Mouse (Mus musculus): Measurements from ENCODE around the gene Lman1l. TPM values are rescaled to one million over a fixed set of nuclear protein-coding genes. Genes with fewer than 3 reads are reported as not detected.

The Lman1l gene
- polyA plus RNA-seq, 1 experiment from 2014 or later = not detected

- TF ChIP-seq CTCF (IDR thresholded peaks at IDR 0.05; ENCODE audit: low read depth) = no peak
- TF ChIP-seq EP300 (optimal IDR thresholded peaks at IDR 0.05) = no peak
- Histone ChIP-seq H3K36me3 (ENCODE audit: control insufficient read depth, insufficient read depth, low read length) (no peaks in the 10 kb centered on the region), H3K9me3 (ENCODE audit: control insufficient read depth, low read length) (no peaks in the 10 kb centered on the region), H3K4me1 (replicated peaks; ENCODE audit: control insufficient read depth, insufficient read depth) (no peaks in the 10 kb centered on the region), H3K9ac (ENCODE audit: low read length) (no peak overlapping the region), H3K27me3 (ENCODE audit: control insufficient read depth, insufficient read depth, low read length) (no peaks in the 10 kb centered on the region), H3K4me3 (ENCODE audit: low read depth, low read length) (no peak overlapping the region), H3K27ac (replicated peaks) (0 out of 2 replicates have a peak overlapping the region, but pooled peaks have one; percentile 35), H3K4me2 (replicated peaks; ENCODE audit: low read depth) (no peak overlapping the region)
- 19% methylated on average over 6 of the region's 6 CpGs for WGBS
- DNase-seq (ENCODE audit: low spot score) (no peak), ATAC-seq (ENCODE audit: low FRiP score, low TSS enrichment) (no peak)
Measured at GRCm38 (mm10) chr9:57650786-57651311, 30.3 kb upstream of the Lman1l start.

- Histone ChIP-seq H3K27me3 (ENCODE audit: control insufficient read depth, insufficient read depth, low read length) (no peaks in the 10 kb centered on the region), H3K4me2 (replicated peaks; ENCODE audit: low read depth) (no peak overlapping the region), H3K9me3 (ENCODE audit: control insufficient read depth, low read length) (no peaks in the 10 kb centered on the region), H3K4me3 (ENCODE audit: low read depth, low read length) (no peak overlapping the region), H3K9ac (ENCODE audit: low read length) (no peak overlapping the region), H3K4me1 (replicated peaks; ENCODE audit: control insufficient read depth, insufficient read depth) (no peaks in the 10 kb centered on the region), H3K27ac (replicated peaks) (0 out of 2 replicates have a peak overlapping the region, but pooled peaks have one; percentile 35), H3K36me3 (ENCODE audit: control insufficient read depth, insufficient read depth, low read length) (no peaks in the 10 kb centered on the region)
- ATAC-seq (ENCODE audit: low FRiP score, low TSS enrichment) (no peak), DNase-seq (ENCODE audit: low spot score) (no peak)
- TF ChIP-seq CTCF (IDR thresholded peaks at IDR 0.05; ENCODE audit: low read depth) (no peak), EP300 (optimal IDR thresholded peaks at IDR 0.05) (no peak)
- 86% methylated on average over 6 of the region's 6 CpGs for WGBS
Measured at GRCm38 (mm10) chr9:57650130-57650785, 29.7 kb upstream of the Lman1l start.

GRCm38 (mm10) chr9:57647286-57648108, 26.9 kb upstream of the Lman1l start:
- peak; percentile 8; the same call in 1 of the 2 replicates for ATAC-seq (ENCODE audit: low FRiP score, low TSS enrichment)
- 70% methylated on average over 4 of the region's 4 CpGs for WGBS
- no peak for TF ChIP-seq EP300 (optimal IDR thresholded peaks at IDR 0.05)
- no peak for TF ChIP-seq CTCF (IDR thresholded peaks at IDR 0.05; ENCODE audit: low read depth)
- Histone ChIP-seq H3K4me1 (replicated peaks; ENCODE audit: control insufficient read depth, insufficient read depth) (peaks cover 7% of the 10 kb centered on the region), H3K4me3 (ENCODE audit: low read depth, low read length) (no peak overlapping the region), H3K9me3 (ENCODE audit: control insufficient read depth, low read length) (no peaks in the 10 kb centered on the region), H3K27ac (replicated peaks) (0 out of 2 replicates have a peak overlapping the region, but pooled peaks have one; percentile 24), H3K36me3 (ENCODE audit: control insufficient read depth, insufficient read depth, low read length) (no peaks in the 10 kb centered on the region; the same call in 1 of the 2 replicates), H3K27me3 (ENCODE audit: control insufficient read depth, insufficient read depth, low read length) (no peaks in the 10 kb centered on the region), H3K4me2 (replicated peaks; ENCODE audit: low read depth) (no peak overlapping the region), H3K9ac (ENCODE audit: low read length) (no peak overlapping the region)
- no peak for DNase-seq (ENCODE audit: low spot score)

- no peak for DNase-seq (ENCODE audit: low spot score)
- WGBS = 71% methylated on average over 12 of the region's 12 CpGs
- Histone ChIP-seq H3K4me3 (ENCODE audit: low read depth, low read length) (no peak overlapping the region), H3K36me3 (ENCODE audit: control insufficient read depth, insufficient read depth, low read length) (no peaks in the 10 kb centered on the region; the same call in 1 of the 2 replicates), H3K4me2 (replicated peaks; ENCODE audit: low read depth) (no peak overlapping the region), H3K27me3 (ENCODE audit: control insufficient read depth, insufficient read depth, low read length) (no peaks in the 10 kb centered on the region), H3K9me3 (ENCODE audit: control insufficient read depth, low read length) (no peaks in the 10 kb centered on the region), H3K27ac (replicated peaks) (no peak overlapping the region), H3K4me1 (replicated peaks; ENCODE audit: control insufficient read depth, insufficient read depth) (peaks cover 7% of the 10 kb centered on the region), H3K9ac (ENCODE audit: low read length) (no peak overlapping the region)
- no peak for ATAC-seq (ENCODE audit: low FRiP score, low TSS enrichment)
- TF ChIP-seq CTCF (IDR thresholded peaks at IDR 0.05; ENCODE audit: low read depth) (no peak), EP300 (optimal IDR thresholded peaks at IDR 0.05) (no peak)
Measured at GRCm38 (mm10) chr9:57646551-57647103, 26.1 kb upstream of the Lman1l start.

- no peaks in the 10 kb centered on the region for H3K27me3 ChIP-seq (ENCODE audit: control insufficient read depth, insufficient read depth, low read length)
- no peaks in the 10 kb centered on the region; the same call in 1 of the 2 replicates for H3K36me3 ChIP-seq (ENCODE audit: control insufficient read depth, insufficient read depth, low read length)
- H3K4me2 ChIP-seq (replicated peaks; ENCODE audit: low read depth) = peak overlapping the region; percentile 94
- peaks cover 12% of the 10 kb centered on the region for H3K4me1 ChIP-seq (replicated peaks; ENCODE audit: control insufficient read depth, insufficient read depth)
- WGBS = under 1% methylated on average over 58 of the region's 85 CpGs
- peak overlapping the region; percentile 92 for H3K4me3 ChIP-seq (ENCODE audit: low read depth, low read length)
- TF ChIP-seq EP300 (optimal IDR thresholded peaks at IDR 0.05) = no peak
- peak; percentile 81 for TF ChIP-seq CTCF (IDR thresholded peaks at IDR 0.05; ENCODE audit: low read depth)
- peak overlapping the region; percentile 97 for H3K27ac ChIP-seq (replicated peaks)
- no peaks in the 10 kb centered on the region for H3K9me3 ChIP-seq (ENCODE audit: control insufficient read depth, low read length)
- H3K9ac ChIP-seq (ENCODE audit: low read length) = peak overlapping the region; percentile 98
- ATAC-seq (ENCODE audit: low FRiP score, low TSS enrichment) = peak; percentile 85
- DNase-seq (ENCODE audit: low spot score) = peak; percentile 95
Measured at GRCm38 (mm10) chr9:57644944-57645893, 24.6 kb upstream of the Lman1l start.
